Comparison of ENCODE assay signal across 9 mouse cellular contexts in the genomic region with DNA sequence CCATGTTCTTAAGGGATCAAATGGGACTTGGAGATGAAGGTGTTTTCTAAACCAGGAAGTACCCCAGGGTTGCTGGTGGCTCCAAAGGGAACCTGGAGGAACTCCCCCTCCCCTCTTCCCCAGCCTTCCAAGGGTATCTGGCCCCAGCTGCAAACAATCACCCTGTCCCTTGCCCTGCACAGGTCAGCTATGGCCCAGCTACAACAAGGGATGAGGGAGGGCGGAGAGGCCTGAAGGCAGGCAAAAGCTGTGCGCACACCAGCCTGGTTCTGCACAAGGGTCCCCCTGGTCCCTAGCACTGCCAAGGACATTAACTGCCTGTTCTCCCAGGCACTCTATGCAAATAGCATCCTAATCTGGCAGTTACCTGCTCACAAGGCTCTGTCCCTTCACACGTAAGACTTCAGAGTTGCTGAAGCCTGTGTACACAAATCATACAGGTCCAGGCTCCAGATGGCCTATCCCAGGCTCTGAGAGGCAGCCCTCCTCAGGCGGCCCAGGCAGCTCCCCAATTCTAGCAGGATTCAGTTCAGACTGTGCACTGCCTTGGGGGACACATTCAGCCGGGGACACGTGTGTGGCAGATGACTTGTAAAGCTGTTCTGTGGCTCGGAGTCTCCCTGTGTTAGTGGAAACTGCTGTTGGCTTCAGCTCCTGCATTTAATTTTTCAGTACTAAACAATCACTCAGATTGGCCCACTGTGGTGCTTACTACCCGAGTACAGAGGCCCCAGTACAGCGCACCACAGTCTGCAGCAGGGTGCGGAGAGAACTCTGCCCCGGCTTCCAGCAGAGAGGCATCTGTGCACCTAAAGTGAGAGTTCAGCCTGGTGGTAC.
DNase-seq lines count a peak whose midpoint lies in the region; ATAC-seq lines count a peak whose summit lies in the region.
"Had no signal": no experiment of that assay in that cellular context is flagged by ENCODE, and none has a peak within 500 bp of the region (broad histone marks: within the 10 kb centered on the region; RNA-seq: fewer than 3 reads in every experiment).

No protein-coding gene starts in this region.

- ATAC-seq in cerebellum, adult (ENCODE audit: insufficient number of reproducible peaks, low FRiP score, low TSS enrichment) = peak; percentile 43
- ATAC-seq in hindbrain, embryonic 11.5 days (ENCODE audit: low FRiP score) = 0 out of 2 replicates have a peak, but pooled peaks have one; percentile 12
- ATAC-seq in hindbrain, embryonic 14.5 days (ENCODE audit: low FRiP score) = no peak
- ATAC-seq in forebrain, embryonic 13.5 days = 0 out of 2 replicates have a peak, but pooled peaks have one; percentile 28
- ATAC-seq in limb, embryonic 15.5 days (ENCODE audit: insufficient number of reproducible peaks, low FRiP score, low TSS enrichment, low read depth) = 0 out of 2 replicates have a peak, but pooled peaks have one; percentile 56

- 58% methylated on average over 11 of the region's 11 CpGs for WGBS in hindbrain, embryonic 11.5 days
- 55% methylated on average over 11 of the region's 11 CpGs for WGBS in hindbrain, embryonic 14.5 days
- WGBS in forebrain, embryonic 13.5 days = 64% methylated on average over 11 of the region's 11 CpGs
- 35% methylated on average over 11 of the region's 11 CpGs for WGBS in limb, embryonic 15.5 days

- H3K27ac ChIP-seq in hindbrain, embryonic 11.5 days (ENCODE audit: low read depth, low read length) = no peak overlapping the region
- H3K27ac ChIP-seq in hindbrain, embryonic 14.5 days = no peak overlapping the region
- H3K27ac ChIP-seq in forebrain, embryonic 13.5 days = no peak overlapping the region
- H3K27ac ChIP-seq in limb, embryonic 15.5 days = peak overlapping the region; percentile 78

- H3K27me3 ChIP-seq in hindbrain, embryonic 11.5 days (ENCODE audit: control insufficient read depth, insufficient read depth, low read length) = no peaks in the 10 kb centered on the region
- H3K27me3 ChIP-seq in hindbrain, embryonic 14.5 days (ENCODE audit: control insufficient read depth, insufficient read depth, low read length) = no peaks in the 10 kb centered on the region
- no peaks in the 10 kb centered on the region for H3K27me3 ChIP-seq in forebrain, embryonic 13.5 days
- H3K27me3 ChIP-seq in limb, embryonic 15.5 days = no peaks in the 10 kb centered on the region

- H3K9ac ChIP-seq in hindbrain, embryonic 11.5 days (ENCODE audit: low read depth, low read length) = no peak overlapping the region
- no peak overlapping the region for H3K9ac ChIP-seq in hindbrain, embryonic 14.5 days
- no peak overlapping the region for H3K9ac ChIP-seq in forebrain, embryonic 13.5 days
- no peak overlapping the region; the same call in 1 of the 2 replicates for H3K9ac ChIP-seq in limb, embryonic 15.5 days

- no peak for DNase-seq in cerebellum, postnatal 14 days
- DNase-seq in hindbrain, embryonic 11.5 days (ENCODE audit: low spot score) = no peak
- DNase-seq in hindbrain, embryonic 14.5 days (ENCODE audit: low spot score) = no peak
- no peak for DNase-seq in thymus, postnatal 0 days (ENCODE audit: low spot score)
- DNase-seq in testis, postnatal 14 days (ENCODE audit: low spot score) = no peak
- DNase-seq: thymus, postnatal 36 days had no signal

- no peak overlapping the region for H3K4me2 ChIP-seq in hindbrain, embryonic 11.5 days (replicated peaks; ENCODE audit: low read depth, low read length)
- H3K4me2 ChIP-seq in hindbrain, embryonic 14.5 days (replicated peaks) = no peak overlapping the region
- H3K4me2 ChIP-seq in forebrain, embryonic 13.5 days = no peak overlapping the region
- no peak overlapping the region for H3K4me2 ChIP-seq in limb, embryonic 15.5 days

- no peaks in the 10 kb centered on the region for H3K9me3 ChIP-seq in hindbrain, embryonic 11.5 days (ENCODE audit: control insufficient read depth, low read length)
- H3K9me3 ChIP-seq in hindbrain, embryonic 14.5 days (ENCODE audit: control insufficient read depth, low read length) = no peaks in the 10 kb centered on the region
- H3K9me3 ChIP-seq in forebrain, embryonic 13.5 days (replicated peaks) = no peaks in the 10 kb centered on the region
- no peaks in the 10 kb centered on the region for H3K9me3 ChIP-seq in limb, embryonic 15.5 days

- H3K36me3 ChIP-seq in hindbrain, embryonic 11.5 days (ENCODE audit: control insufficient read depth, insufficient read depth, low read length) = no peaks in the 10 kb centered on the region
- H3K36me3 ChIP-seq in hindbrain, embryonic 14.5 days (replicated peaks; ENCODE audit: control insufficient read depth, insufficient read depth) = no peaks in the 10 kb centered on the region
- H3K36me3 ChIP-seq in forebrain, embryonic 13.5 days (ENCODE audit: poor library complexity, severe bottlenecking) = no peaks in the 10 kb centered on the region
- no peaks in the 10 kb centered on the region for H3K36me3 ChIP-seq in limb, embryonic 15.5 days

- 0 out of 2 replicates have a peak, but pooled peaks cover 5% of the 10 kb centered on the region for H3K4me1 ChIP-seq in hindbrain, embryonic 11.5 days (replicated peaks; ENCODE audit: control insufficient read depth, insufficient read depth, low read length)
- peaks cover 35% of the 10 kb centered on the region for H3K4me1 ChIP-seq in hindbrain, embryonic 14.5 days (replicated peaks; ENCODE audit: control insufficient read depth, insufficient read depth, low read length)
- H3K4me1 ChIP-seq in forebrain, embryonic 13.5 days = peaks cover 30% of the 10 kb centered on the region
- peaks cover 45% of the 10 kb centered on the region for H3K4me1 ChIP-seq in limb, embryonic 15.5 days

- H3K4me3 ChIP-seq in hindbrain, embryonic 11.5 days (ENCODE audit: low read depth, low read length) = no peak overlapping the region
- no peak overlapping the region for H3K4me3 ChIP-seq in hindbrain, embryonic 14.5 days (replicated peaks; ENCODE audit: low read length)
- H3K4me3 ChIP-seq in forebrain, embryonic 13.5 days = no peak overlapping the region
- no peak overlapping the region for H3K4me3 ChIP-seq in limb, embryonic 15.5 days
